Mouse (Mus musculus) lung, postnatal 0 days (tissue): ENCODE data around the gene H2-M1. TPM values are rescaled to one million over a fixed set of nuclear protein-coding genes. Genes with fewer than 3 reads are reported as not detected.

Experiments used
- ATAC-seq: fragments of 200-750 bp; cut with Nextera tagmentation; 2 replicates; pipeline ENCODE4 v1.8.0; 2017; ENCODE audit warnings: moderate library complexity
- DNase-seq: peaks from one replicate; pipeline ENCODE4 v3.0.0-alpha.2; 2016; ENCODE audit warnings: low spot score
- H3K27ac ChIP-seq: fragments of 300-500 bp; sonication (generic); 2 replicates; pipeline ENCODE4 v1.5.1; 2014; ENCODE audit warnings: antibody characterized with exemption, mild to moderate bottlenecking, low read length, mixed read lengths
- H3K27me3 ChIP-seq: fragments of 300-500 bp; sonication (generic); replicated peaks from 2 replicates; pipeline ENCODE4 v1.6.1; 2014; ENCODE audit warnings: low read length, mixed read lengths; ENCODE audit not compliant: insufficient read depth
- H3K36me3 ChIP-seq: fragments of 300-500 bp; sonication (generic); 2 replicates; pipeline ENCODE4 v1.6.1; 2014; ENCODE audit warnings: low read length, mixed read lengths; ENCODE audit not compliant: insufficient read depth
- H3K4me1 ChIP-seq: fragments of 300-500 bp; sonication (generic); 2 replicates; pipeline ENCODE4 v1.6.1; 2014; ENCODE audit warnings: antibody characterized with exemption, low read depth, low read length, mixed read lengths; ENCODE audit not compliant: insufficient read depth
- H3K4me2 ChIP-seq: fragments of 300-500 bp; sonication (generic); replicated peaks from 2 replicates; pipeline ENCODE4 v1.6.1; 2014; ENCODE audit warnings: low read depth, mild to moderate bottlenecking, low read length, moderate library complexity, mixed read lengths
- H3K4me3 ChIP-seq: fragments of 300-500 bp; sonication (generic); 2 replicates; pipeline ENCODE4 v1.5.1; 2014; ENCODE audit warnings: low read depth, low read length
- H3K9ac ChIP-seq: fragments of 300-500 bp; sonication (generic); replicated peaks from 2 replicates; pipeline ENCODE4 v1.6.1; 2014; ENCODE audit warnings: low read depth, mild to moderate bottlenecking
- H3K9me3 ChIP-seq: fragments of 300-500 bp; sonication (generic); 2 replicates; pipeline ENCODE4 v1.6.1; 2016; ENCODE audit warnings: low read length, mixed read lengths
- CTCF ChIP-seq: IDR thresholded peaks from 2 replicates; pipeline ENCODE4 v1.5.1; 2016; ENCODE audit warnings: antibody characterized with exemption, mild to moderate bottlenecking
- EP300 ChIP-seq: IDR thresholded peaks from 2 replicates; pipeline ENCODE4 v1.6.1; 2016; ENCODE audit warnings: antibody characterized with exemption, mild to moderate bottlenecking, control low read depth
- WGBS: fragments of 180-500 bp; shearing (Covaris S2); extraction: QIAGEN DNeasy Blood & Tissue Kit; methylation state at CpG from one replicate; pipeline ENCODE4 v1.1.7; 2014; 5-methylcytosine and 5-hydroxymethylcytosine counted together
- polyA plus RNA-seq: library from polyadenylated mRNA; unstranded; fragments of >200 nt; fragmentation: Nextera tagmentation; extraction: Ambion mirVana; gene quantifications from 2 replicates; pipeline ENCODE4 v1.2.1, GENCODE M21; 2015

Gene H2-M1
- not detected in 2 replicates for polyA plus RNA-seq

- H3K36me3 ChIP-seq = no peaks in the 10 kb centered on the region
- TF ChIP-seq EP300 (no peak), CTCF (no peak)
- H3K4me2 ChIP-seq = no peak within 1 kb of the TSS
- H3K27me3 ChIP-seq = no peaks in the 10 kb centered on the region
- ATAC-seq = no peak
- no peaks in the 10 kb centered on the region for H3K9me3 ChIP-seq
- no peak within 1 kb of the TSS for H3K4me3 ChIP-seq
- no peak within 1 kb of the TSS for H3K9ac ChIP-seq
- no peak within 1 kb of the TSS for H3K27ac ChIP-seq
- WGBS = 54% methylated on average over 3 of the region's 3 CpGs
- no peak for DNase-seq
- H3K4me1 ChIP-seq = no peaks in the 10 kb centered on the region
These were observed at the start of gene H2-M1 for GRCm38 (mm10) chr17:36672119-36672518. H2-M1 (minus strand) TSS chr17:36672219.

GRCm38 (mm10) chr17:36697693-36698092 is 25.7 kb upstream of the H2-M1 start:
- H3K27me3 ChIP-seq = no peaks in the 10 kb centered on the region
- 34% methylated on average over 2 of the region's 2 CpGs for WGBS

GRCm38 (mm10) chr17:36642566-36642965 is 29.5 kb downstream of the H2-M1 start, which contains the start of gene H2-M9:
H2-M9 (minus strand) TSS chr17:36642666.
- H3K4me3 ChIP-seq = no peak within 1 kb of the TSS
- ATAC-seq (no peak), DNase-seq (no peak)
- H3K27ac ChIP-seq = no peak within 1 kb of the TSS
- no peaks in the 10 kb centered on the region for H3K27me3 ChIP-seq
- WGBS = 78% methylated on average over 3 of the region's 3 CpGs
- no peak within 1 kb of the TSS for H3K9ac ChIP-seq
- no peaks in the 10 kb centered on the region for H3K9me3 ChIP-seq
- H3K4me1 ChIP-seq = no peaks in the 10 kb centered on the region
- H3K36me3 ChIP-seq = no peaks in the 10 kb centered on the region
- TF ChIP-seq CTCF (no peak), EP300 (no peak)
- no peak within 1 kb of the TSS for H3K4me2 ChIP-seq

More at GRCm38 (mm10) chr17:36697693-36698092, 25.7 kb upstream of the H2-M1 start:
- no peak for DNase-seq
- H3K9ac ChIP-seq = no peak overlapping the region
- H3K4me1 ChIP-seq = no peaks in the 10 kb centered on the region
- H3K9me3 ChIP-seq = no peaks in the 10 kb centered on the region
- no peak for ATAC-seq
- TF ChIP-seq EP300 (no peak), CTCF (no peak)
- no peaks in the 10 kb centered on the region for H3K36me3 ChIP-seq
- no peak overlapping the region for H3K4me3 ChIP-seq
- no peak overlapping the region for H3K4me2 ChIP-seq
- H3K27ac ChIP-seq = no peak overlapping the region

Other genes with a start within 250 kb of the H2-M1 start
- not detected in 2 replicates for gene H2-M10.4, start 209.9 kb downstream of the H2-M1 start, polyA plus RNA-seq
- gene H2-M11, start 125.1 kb downstream of the H2-M1 start, polyA plus RNA-seq = not detected in 2 replicates
- gene H2-M9, start 29.6 kb downstream of the H2-M1 start, polyA plus RNA-seq = 0.11 and 0.40 TPM in 2 replicates
- gene H2-M10.5, start 100.7 kb upstream of the H2-M1 start, polyA plus RNA-seq = not detected in 2 replicates
- not detected in 2 replicates for gene H2-M10.6, start 140.0 kb upstream of the H2-M1 start, polyA plus RNA-seq
- gene Trim26, start 164.9 kb upstream of the H2-M1 start, polyA plus RNA-seq = 29.7 and 35.3 TPM in 2 replicates
- 0.10 and 0.14 TPM in 2 replicates for gene Trim15, start 195.0 kb upstream of the H2-M1 start, polyA plus RNA-seq
- 3.5 and 3.6 TPM in 2 replicates for gene Trim10, start 197.4 kb upstream of the H2-M1 start, polyA plus RNA-seq
- not detected in 2 replicates for gene Trim40, start 217.9 kb upstream of the H2-M1 start, polyA plus RNA-seq
- not detected in 2 replicates for gene Trim31, start 225.9 kb upstream of the H2-M1 start, polyA plus RNA-seq